Mouse (Mus musculus): ENCODE measurements at regions not wholly inside any gene's neighbourhood (a gene's known extent, or its start where the extent isn't known, plus 50 kb on each side); places are given as distances from the start of the nearest gene placed in this dataset.
"Not testable (repeated sequence)": the region's sequence is repeated elsewhere in the genome, so short reads cannot be mapped to it uniquely, and the experiment has no call there.

GRCm38 (mm10) chr9:30662456-30662855 lies 235.5 kb downstream of the Snx19 start:
- DNase-seq: no peak

- DNase-seq: no peak
Observed at GRCm38 (mm10) chr9:30653961-30654360, 227.1 kb downstream of the Snx19 start.

- DNase-seq: no peak
Observed at GRCm38 (mm10) chr9:30653210-30653609, 226.3 kb downstream of the Snx19 start.

- no peak for DNase-seq
Observed at GRCm38 (mm10) chr9:30649392-30650054, 222.6 kb downstream of the Snx19 start.

GRCm38 (mm10) chr9:30633741-30634470 lies 207.0 kb downstream of the Snx19 start:
- no peak for DNase-seq

GRCm38 (mm10) chr9:30632164-30633146 lies 205.5 kb downstream of the Snx19 start:
- no peak for DNase-seq

GRCm38 (mm10) chr9:30625635-30626034 lies 198.7 kb downstream of the Snx19 start:
- no peak for DNase-seq

- no peak for DNase-seq
Observed at GRCm38 (mm10) chr9:30625090-30625489, 198.2 kb downstream of the Snx19 start.

- DNase-seq: no peak
Observed at GRCm38 (mm10) chr9:30624481-30624880, 197.6 kb downstream of the Snx19 start.

GRCm38 (mm10) chr9:30619325-30619724 lies 192.4 kb downstream of the Snx19 start:
- no peak for DNase-seq

- no peak for DNase-seq
Observed at GRCm38 (mm10) chr9:30618181-30618580, 191.3 kb downstream of the Snx19 start.

- DNase-seq: no peak
Observed at GRCm38 (mm10) chr9:30613715-30614114, 186.8 kb downstream of the Snx19 start.

GRCm38 (mm10) chr9:30613003-30613552 lies 186.2 kb downstream of the Snx19 start:
- DNase-seq: no peak

GRCm38 (mm10) chr9:30610328-30610727 lies 183.4 kb downstream of the Snx19 start:
- no peak for DNase-seq

GRCm38 (mm10) chr9:30599756-30600155 lies 172.8 kb downstream of the Snx19 start:
- DNase-seq: no peak

- DNase-seq: no peak
Observed at GRCm38 (mm10) chr9:30597691-30598090, 170.8 kb downstream of the Snx19 start.

GRCm38 (mm10) chr9:30597092-30597491 lies 170.2 kb downstream of the Snx19 start:
- not testable (repeated sequence) for DNase-seq

GRCm38 (mm10) chr9:30592601-30593000 lies 165.7 kb downstream of the Snx19 start:
- DNase-seq: no peak

GRCm38 (mm10) chr9:30591246-30591645 lies 164.3 kb downstream of the Snx19 start:
- DNase-seq: no peak

GRCm38 (mm10) chr9:30590661-30591179 lies 163.8 kb downstream of the Snx19 start:
- no peak for DNase-seq

- DNase-seq: no peak
Observed at GRCm38 (mm10) chr9:30581271-30581821, 154.4 kb downstream of the Snx19 start.

- DNase-seq: no peak
Observed at GRCm38 (mm10) chr9:30580500-30580899, 153.6 kb downstream of the Snx19 start.
